Comparison of ENCODE assay signal across 14 mouse cellular contexts in genomic region chr12:28694231-28694630, GRCm38 (mm10). TPM values are rescaled to one million over a fixed set of nuclear protein-coding genes. Genes with fewer than 3 reads are reported as not detected.
A peak's percentile ranks its signal among the peaks of the same experiment; 100 is the strongest.
DNase-seq lines count a peak whose midpoint lies in the region; ATAC-seq lines count a peak whose summit lies in the region.
"Had no signal": no experiment of that assay in that cellular context is flagged by ENCODE, and none has a peak within 500 bp of the region (broad histone marks: within the 10 kb centered on the region; RNA-seq: fewer than 3 reads in every experiment).

No protein-coding gene starts in this region.

- H3K9ac ChIP-seq in liver, embryonic 16.5 days (ENCODE audit: low read depth, low read length) = no peak overlapping the region
- H3K9ac ChIP-seq in liver, embryonic 12.5 days = no peak overlapping the region
- no peak overlapping the region for H3K9ac ChIP-seq in forebrain, embryonic 13.5 days
- H3K9ac ChIP-seq: embryonic facial prominence, embryonic 15.5 days; stomach, embryonic 15.5 days had no signal

- H3K4me3 ChIP-seq in liver, embryonic 16.5 days (ENCODE audit: low read depth, low read length) = no peak overlapping the region
- H3K4me3 ChIP-seq in liver, embryonic 12.5 days = no peak overlapping the region
- no peak overlapping the region for H3K4me3 ChIP-seq in forebrain, embryonic 13.5 days
- H3K4me3 ChIP-seq: embryonic facial prominence, embryonic 15.5 days; hindbrain, embryonic 10.5 days; myocyte; stomach, embryonic 15.5 days had no signal

- H3K9me3 ChIP-seq in liver, embryonic 16.5 days (replicated peaks; ENCODE audit: control insufficient read depth, low read length) = no peaks in the 10 kb centered on the region
- no peaks in the 10 kb centered on the region for H3K9me3 ChIP-seq in liver, embryonic 12.5 days (replicated peaks)
- no peaks in the 10 kb centered on the region for H3K9me3 ChIP-seq in forebrain, embryonic 13.5 days (replicated peaks)
- H3K9me3 ChIP-seq: embryonic facial prominence, embryonic 15.5 days; hindbrain, embryonic 10.5 days; stomach, embryonic 15.5 days had no signal

- peak; percentile 45 for DNase-seq in cerebellum, adult 9-11 months
- DNase-seq in cerebellum, adult 8-10 months = no peak
- peak; percentile 47 for DNase-seq in adipocyte (ENCODE audit: low spot score)
- peak; percentile 15 to 48 for DNase-seq in lung, postnatal 4 days
- DNase-seq: heart, adult 11 months; retina, postnatal 1 day had no signal

- H3K4me2 ChIP-seq in liver, embryonic 16.5 days (ENCODE audit: low read depth, low read length) = no peak overlapping the region
- H3K4me2 ChIP-seq in liver, embryonic 12.5 days = no peak overlapping the region
- no peak overlapping the region for H3K4me2 ChIP-seq in forebrain, embryonic 13.5 days
- H3K4me2 ChIP-seq: embryonic facial prominence, embryonic 15.5 days; stomach, embryonic 15.5 days had no signal

- H3K27ac ChIP-seq in liver, embryonic 16.5 days (ENCODE audit: low read length) = no peak overlapping the region
- no peak overlapping the region for H3K27ac ChIP-seq in liver, embryonic 12.5 days
- no peak overlapping the region for H3K27ac ChIP-seq in forebrain, embryonic 13.5 days
- H3K27ac ChIP-seq: embryonic facial prominence, embryonic 15.5 days; hindbrain, embryonic 10.5 days; kidney, postnatal 0 days; stomach, embryonic 15.5 days had no signal

- 0 out of 2 replicates have a peak, but pooled peaks have one; percentile 17 for ATAC-seq in liver, embryonic 16.5 days (ENCODE audit: low read depth)
- ATAC-seq in liver, embryonic 12.5 days = no peak
- no peak for ATAC-seq in forebrain, embryonic 13.5 days

- peaks cover 7% of the 10 kb centered on the region; the same call in 1 of the 2 replicates for H3K36me3 ChIP-seq in liver, embryonic 16.5 days (ENCODE audit: control insufficient read depth, insufficient read depth)
- peaks cover 77% of the 10 kb centered on the region for H3K36me3 ChIP-seq in liver, embryonic 12.5 days
- peaks cover 49% of the 10 kb centered on the region for H3K36me3 ChIP-seq in forebrain, embryonic 13.5 days (ENCODE audit: poor library complexity, severe bottlenecking)

- 74% methylated on average over 2 of the region's 2 CpGs for WGBS in liver, embryonic 16.5 days (ENCODE audit: insufficient replicate concordance)
- WGBS in liver, embryonic 12.5 days (ENCODE audit: insufficient replicate concordance) = 70% methylated on average over 2 of the region's 2 CpGs
- 95% methylated on average over 2 of the region's 2 CpGs for WGBS in forebrain, embryonic 13.5 days

- H3K4me1 ChIP-seq in liver, embryonic 16.5 days (ENCODE audit: control insufficient read depth, low read depth, low read length) = peaks cover 10% of the 10 kb centered on the region
- peaks cover 12% of the 10 kb centered on the region for H3K4me1 ChIP-seq in liver, embryonic 12.5 days
- H3K4me1 ChIP-seq in forebrain, embryonic 13.5 days = peaks cover 7% of the 10 kb centered on the region
- H3K4me1 ChIP-seq: embryonic facial prominence, embryonic 15.5 days; stomach, embryonic 15.5 days had no signal

- H3K27me3 ChIP-seq in liver, embryonic 16.5 days (ENCODE audit: control insufficient read depth, insufficient read depth, low read depth, low read length) = no peaks in the 10 kb centered on the region
- no peaks in the 10 kb centered on the region for H3K27me3 ChIP-seq in liver, embryonic 12.5 days (replicated peaks)
- H3K27me3 ChIP-seq in forebrain, embryonic 13.5 days = no peaks in the 10 kb centered on the region
- H3K27me3 ChIP-seq: embryonic facial prominence, embryonic 15.5 days; stomach, embryonic 15.5 days had no signal

RNA-seq across cellular contexts. Expression of gene Adi1, which starts 19.2 kb away (rescaled TPM):
- 58.3 and 64.1 TPM in 2 replicates for polyA plus RNA-seq in liver, embryonic 16.5 days (2015; fragmentation: Nextera tagmentation; extraction: Ambion mirVana)
- polyA plus RNA-seq in liver, embryonic 12.5 days (2016; fragmentation: Nextera tagmentation; extraction: Ambion mirVana) = 53.8 and 55.4 TPM in 2 replicates
- 42.2 and 44.6 TPM in 2 replicates for polyA plus RNA-seq in forebrain, embryonic 13.5 days (2015; fragmentation: Nextera tagmentation; extraction: Ambion mirVana)

RNA-seq across cellular contexts. Expression of gene Rnaseh1, which starts 44.8 kb away (rescaled TPM):
- 10.1 and 10.5 TPM in 2 replicates for polyA plus RNA-seq in liver, embryonic 16.5 days (2015; fragmentation: Nextera tagmentation; extraction: Ambion mirVana)
- polyA plus RNA-seq in liver, embryonic 12.5 days (2016; fragmentation: Nextera tagmentation; extraction: Ambion mirVana) = 17.9 and 19.2 TPM in 2 replicates
- polyA plus RNA-seq in forebrain, embryonic 13.5 days (2015; fragmentation: Nextera tagmentation; extraction: Ambion mirVana) = 28.4 and 29.6 TPM in 2 replicates

RNA-seq across cellular contexts. Expression of gene Trappc12, which starts 56.0 kb away (rescaled TPM):
- 16.7 and 17.2 TPM in 2 replicates for polyA plus RNA-seq in liver, embryonic 16.5 days (2015; fragmentation: Nextera tagmentation; extraction: Ambion mirVana)
- polyA plus RNA-seq in liver, embryonic 12.5 days (2016; fragmentation: Nextera tagmentation; extraction: Ambion mirVana) = 28.5 and 30.5 TPM in 2 replicates
- polyA plus RNA-seq in forebrain, embryonic 13.5 days (2015; fragmentation: Nextera tagmentation; extraction: Ambion mirVana) = 37.8 and 42.9 TPM in 2 replicates

RNA-seq across cellular contexts. Expression of gene Eipr1, which starts 57.4 kb away (rescaled TPM):
- 24.5 and 25.5 TPM in 2 replicates for polyA plus RNA-seq in liver, embryonic 16.5 days (2015; fragmentation: Nextera tagmentation; extraction: Ambion mirVana)
- 34.7 and 36.0 TPM in 2 replicates for polyA plus RNA-seq in liver, embryonic 12.5 days (2016; fragmentation: Nextera tagmentation; extraction: Ambion mirVana)
- polyA plus RNA-seq in forebrain, embryonic 13.5 days (2015; fragmentation: Nextera tagmentation; extraction: Ambion mirVana) = 56.6 and 66.1 TPM in 2 replicates

RNA-seq across cellular contexts. Expression of gene Rps7, which starts 58.5 kb away (rescaled TPM):
- 287 and 343 TPM in 2 replicates for polyA plus RNA-seq in liver, embryonic 16.5 days (2015; fragmentation: Nextera tagmentation; extraction: Ambion mirVana)
- 751 and 752 TPM in 2 replicates for polyA plus RNA-seq in liver, embryonic 12.5 days (2016; fragmentation: Nextera tagmentation; extraction: Ambion mirVana)
- 536 and 650 TPM in 2 replicates for polyA plus RNA-seq in forebrain, embryonic 13.5 days (2015; fragmentation: Nextera tagmentation; extraction: Ambion mirVana)
